Mouse (Mus musculus) forebrain, embryonic 12.5 days (tissue): Measurements from ENCODE around the gene Klf16. TPM values are rescaled to one million over a fixed set of nuclear protein-coding genes. Genes with fewer than 3 reads are reported as not detected.

Source experiments
- microRNA-seq: library from miRNA; unstranded; fragments of <30 nt; microRNA quantifications from one replicate; pipeline ENCODE4, GENCODE M21; 2017
- polyA plus RNA-seq: library from polyadenylated mRNA; unstranded; fragments of >200 nt; fragmentation: Nextera tagmentation; extraction: Ambion mirVana; gene quantifications from 2 replicates; pipeline ENCODE4 v1.2.1, GENCODE M21; 2016

The Klf16 gene
- polyA plus RNA-seq, 1 experiment from 2014 or later, result 9.5 TPM

Small RNA genes within 50 kb of the gene (microRNA-seq; reads per million reads assigned to microRNA genes)
- 0.73 reads per million for gene Mir6912

Other genes with a start within 250 kb of the Klf16 start
- gene Pcsk4, start 247.8 kb downstream of the Klf16 start, polyA plus RNA-seq, result 3.7 and 3.8 TPM in 2 replicates
- gene Reep6, start 247.4 kb downstream of the Klf16 start, polyA plus RNA-seq, result 4.1 and 4.4 TPM in 2 replicates
- 0.17 and 0.55 TPM in 2 replicates for gene Adamtsl5, start 228.9 kb downstream of the Klf16 start, polyA plus RNA-seq
- gene Plk5, start 220.9 kb downstream of the Klf16 start, polyA plus RNA-seq, result 0.23 and 0.40 TPM in 2 replicates
- gene Mex3d, start 189.7 kb downstream of the Klf16 start, polyA plus RNA-seq, result 17.3 and 21.3 TPM in 2 replicates
- gene Mbd3, start 177.8 kb downstream of the Klf16 start, polyA plus RNA-seq, result 312 and 327 TPM in 2 replicates
- gene Uqcr11, start 170.5 kb downstream of the Klf16 start, polyA plus RNA-seq, result 371 and 400 TPM in 2 replicates
- 203 and 205 TPM in 2 replicates for gene Tcf3, start 143.7 kb downstream of the Klf16 start, polyA plus RNA-seq
- gene Onecut3, start 82.5 kb downstream of the Klf16 start, polyA plus RNA-seq, result 0.68 and 0.83 TPM in 2 replicates
- gene Atp8b3, start 38.2 kb downstream of the Klf16 start, polyA plus RNA-seq, result 0.46 and 0.64 TPM in 2 replicates
- 31.0 and 36.0 TPM in 2 replicates for gene Rexo1, start 15.8 kb downstream of the Klf16 start, polyA plus RNA-seq
- 84.2 and 89.6 TPM in 2 replicates for gene Abhd17a, start 13.0 kb upstream of the Klf16 start, polyA plus RNA-seq
- gene Scamp4, start 25.6 kb upstream of the Klf16 start, polyA plus RNA-seq, result 63.7 and 67.8 TPM in 2 replicates
- gene Adat3, start 25.6 kb upstream of the Klf16 start, polyA plus RNA-seq, result 5.3 and 6.0 TPM in 2 replicates
- gene Gm49322, start 28.7 kb upstream of the Klf16 start, polyA plus RNA-seq, result 5.9 and 6.6 TPM in 2 replicates
- 146 and 161 TPM in 2 replicates for gene Csnk1g2, start 45.5 kb upstream of the Klf16 start, polyA plus RNA-seq
- gene Btbd2, start 79.8 kb upstream of the Klf16 start, polyA plus RNA-seq, result 84.3 and 85.1 TPM in 2 replicates
- 74.4 and 75.4 TPM in 2 replicates for gene Mknk2, start 100.8 kb upstream of the Klf16 start, polyA plus RNA-seq
- gene Mob3a, start 124.7 kb upstream of the Klf16 start, polyA plus RNA-seq, result 52.4 and 54.1 TPM in 2 replicates
- 20.6 and 21.6 TPM in 2 replicates for gene Izumo4, start 124.9 kb upstream of the Klf16 start, polyA plus RNA-seq
- 87.5 and 89.3 TPM in 2 replicates for gene Ap3d1, start 164.9 kb upstream of the Klf16 start, polyA plus RNA-seq
- 27.6 and 28.2 TPM in 2 replicates for gene Dot1l, start 177.9 kb upstream of the Klf16 start, polyA plus RNA-seq
- 77.1 and 89.4 TPM in 2 replicates for gene Sf3a2, start 220.9 kb upstream of the Klf16 start, polyA plus RNA-seq
- gene Plekhj1, start 221.3 kb upstream of the Klf16 start, polyA plus RNA-seq, result 152 and 156 TPM in 2 replicates
- 0.15 TPM in 1 of 2 replicates, not detected in the other for gene Amh, start 227.9 kb upstream of the Klf16 start, polyA plus RNA-seq
- gene Jsrp1, start 236.2 kb upstream of the Klf16 start, polyA plus RNA-seq, result 0.27 and 0.36 TPM in 2 replicates
- gene Oaz1, start 249.3 kb upstream of the Klf16 start, polyA plus RNA-seq, result 1,463 and 1,490 TPM in 2 replicates